Mouse (Mus musculus) bone marrow macrophage, adult 2 months (primary cell): ENCODE results near the gene Phf6. TPM values are rescaled to one million over a fixed set of nuclear protein-coding genes. Genes with fewer than 3 reads are reported as not detected.
"Not testable (repeated sequence)": the region's sequence is repeated elsewhere in the genome, so short reads cannot be mapped to it uniquely, and the experiment has no call there.

Source experiments
- H3K27ac ChIP-seq: 2 replicates; pipeline ENCODE4 v1.5.1; 2012; ENCODE audit warnings: low read depth, low read length; ENCODE audit not compliant: insufficient read depth
- H3K4me1 ChIP-seq: 2 replicates; pipeline ENCODE4 v1.6.1; 2012; ENCODE audit warnings: low read length; ENCODE audit not compliant: control insufficient read depth, insufficient read depth
- H3K4me3 ChIP-seq: 2 replicates; pipeline ENCODE4 v1.5.1; 2012; ENCODE audit warnings: mild to moderate bottlenecking, low read length, moderate library complexity; ENCODE audit not compliant: insufficient read depth
- CTCF ChIP-seq: IDR thresholded peaks from 2 replicates; pipeline ENCODE4 v1.5.1; 2012; ENCODE audit warnings: low read depth, mild to moderate bottlenecking, low read length, moderate library complexity
- POLR2A ChIP-seq: IDR thresholded peaks from 2 replicates; pipeline ENCODE4 v1.6.1; 2012; ENCODE audit warnings: mild to moderate bottlenecking, low read depth, low read length, borderline replicate concordance
- polyA plus RNA-seq: library from polyadenylated mRNA; stranded (reverse); fragments of >200 nt; gene quantifications from 2 replicates; pipeline ENCODE4 v1.2.4, GENCODE M21; 2012; ENCODE audit not compliant: missing spikeins, insufficient read depth, insufficient read length

Phf6 gene
- polyA plus RNA-seq, result 12.5 and 18.8 TPM in 2 replicates

GRCm38 (mm10) chrX:52911587-52912371, at the start of gene Phf6:
Gene Phf6 (plus strand): TSS chrX:52912266.
- TF ChIP-seq POLR2A, result no peak
- TF ChIP-seq CTCF, result no peak
- peak within 1 kb of the TSS; percentile 72 for H3K4me3 ChIP-seq
- no peaks in the 10 kb centered on the region for H3K4me1 ChIP-seq
- peak within 1 kb of the TSS; percentile 56 for H3K27ac ChIP-seq

- H3K4me3 ChIP-seq, result no peak overlapping the region
- no peak overlapping the region for H3K27ac ChIP-seq
- no peak for TF ChIP-seq CTCF
- TF ChIP-seq POLR2A, result no peak
- H3K4me1 ChIP-seq, result no peaks in the 10 kb centered on the region
Measured at GRCm38 (mm10) chrX:52864126-52864525, 47.9 kb upstream of the Phf6 start.

- H3K27ac ChIP-seq, H3K4me3 ChIP-seq, H3K4me1 ChIP-seq: not testable (repeated sequence)
Measured at GRCm38 (mm10) chrX:52898486-52898885, 13.6 kb upstream of the Phf6 start.

GRCm38 (mm10) chrX:52912372-52912728, 284 bp downstream of the Phf6 start:
- peak overlapping the region; percentile 56 for H3K27ac ChIP-seq
- no peaks in the 10 kb centered on the region for H3K4me1 ChIP-seq
- TF ChIP-seq CTCF, result no peak
- TF ChIP-seq POLR2A, result no peak
- H3K4me3 ChIP-seq, result peak overlapping the region; percentile 72

GRCm38 (mm10) chrX:52912826-52913701, 998 bp downstream of the Phf6 start:
- TF ChIP-seq CTCF (no peak), POLR2A (no peak)
- H3K4me1 ChIP-seq, result no peaks in the 10 kb centered on the region
- H3K27ac ChIP-seq, result peak overlapping the region; percentile 19
- H3K4me3 ChIP-seq, result peak overlapping the region; percentile 72

- no peak overlapping the region for H3K27ac ChIP-seq
- TF ChIP-seq POLR2A (no peak), CTCF (no peak)
- H3K4me3 ChIP-seq, result peak overlapping the region; percentile 72; the same call in 1 of the 2 replicates
- no peaks in the 10 kb centered on the region for H3K4me1 ChIP-seq
Measured at GRCm38 (mm10) chrX:52913856-52914255, 1.8 kb downstream of the Phf6 start.

- H3K27ac ChIP-seq, result no peak overlapping the region
- TF ChIP-seq POLR2A (no peak), CTCF (no peak)
- no peak overlapping the region for H3K4me3 ChIP-seq
- H3K4me1 ChIP-seq, result no peaks in the 10 kb centered on the region
Measured at GRCm38 (mm10) chrX:52914705-52915104, 2.6 kb downstream of the Phf6 start.

GRCm38 (mm10) chrX:52916516-52916915, 4.5 kb downstream of the Phf6 start:
- TF ChIP-seq CTCF, result no peak
- TF ChIP-seq POLR2A, result no peak
- Histone ChIP-seq H3K4me3 (no peak overlapping the region), H3K4me1 (no peaks in the 10 kb centered on the region), H3K27ac (no peak overlapping the region)

- TF ChIP-seq CTCF, result no peak
- no peak for TF ChIP-seq POLR2A
- no peak overlapping the region for H3K4me3 ChIP-seq
- H3K27ac ChIP-seq, result no peak overlapping the region
- no peaks in the 10 kb centered on the region for H3K4me1 ChIP-seq
Measured at GRCm38 (mm10) chrX:52926726-52927125, 14.7 kb downstream of the Phf6 start.

- Histone ChIP-seq H3K27ac (no peak overlapping the region), H3K4me3 (no peak overlapping the region), H3K4me1 (no peaks in the 10 kb centered on the region)
- no peak for TF ChIP-seq CTCF
- TF ChIP-seq POLR2A, result no peak
Measured at GRCm38 (mm10) chrX:52928883-52929282, 16.8 kb downstream of the Phf6 start.
